Mouse (Mus musculus): ENCODE measurements around the gene Ago1.
A peak's percentile ranks its signal among the peaks of the same experiment; 100 is the strongest.

The Ago1 gene

DNA sequence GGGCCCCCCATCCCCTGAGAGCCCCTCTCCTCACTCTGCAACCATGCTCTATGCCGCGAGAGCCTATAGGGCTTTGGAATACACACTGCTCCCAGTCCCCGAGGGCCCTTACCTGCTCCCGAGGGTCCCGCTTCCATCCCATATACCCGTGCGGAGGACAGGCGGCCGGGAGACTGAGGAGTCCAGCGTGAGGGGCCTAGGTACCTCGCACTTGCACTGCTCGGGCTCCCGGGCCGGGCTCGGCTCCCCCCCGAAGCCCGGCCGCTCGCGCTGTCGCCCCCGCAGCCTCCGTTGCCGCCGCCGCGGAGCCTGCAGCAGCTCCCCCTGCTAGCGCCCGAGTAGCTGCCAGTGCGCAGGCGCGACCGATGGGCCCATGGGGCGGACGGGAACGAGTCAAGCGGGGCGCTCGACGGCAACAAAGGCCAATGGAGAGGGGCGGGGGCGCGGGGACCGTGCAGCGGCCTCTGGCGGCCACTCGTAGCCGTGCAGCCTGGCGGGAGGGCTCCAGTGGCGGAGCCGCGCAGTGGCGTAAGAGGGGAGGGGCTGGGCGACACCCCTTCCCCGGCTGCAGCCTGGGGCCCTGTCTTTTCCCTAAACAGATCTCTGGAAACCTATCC is at the start of gene Ago1:
Ago1 (minus strand) TSS at position 299 of the 617 bp plus-strand sequence.
- peak; percentile 96 to 97 for DNase-seq

DNA sequence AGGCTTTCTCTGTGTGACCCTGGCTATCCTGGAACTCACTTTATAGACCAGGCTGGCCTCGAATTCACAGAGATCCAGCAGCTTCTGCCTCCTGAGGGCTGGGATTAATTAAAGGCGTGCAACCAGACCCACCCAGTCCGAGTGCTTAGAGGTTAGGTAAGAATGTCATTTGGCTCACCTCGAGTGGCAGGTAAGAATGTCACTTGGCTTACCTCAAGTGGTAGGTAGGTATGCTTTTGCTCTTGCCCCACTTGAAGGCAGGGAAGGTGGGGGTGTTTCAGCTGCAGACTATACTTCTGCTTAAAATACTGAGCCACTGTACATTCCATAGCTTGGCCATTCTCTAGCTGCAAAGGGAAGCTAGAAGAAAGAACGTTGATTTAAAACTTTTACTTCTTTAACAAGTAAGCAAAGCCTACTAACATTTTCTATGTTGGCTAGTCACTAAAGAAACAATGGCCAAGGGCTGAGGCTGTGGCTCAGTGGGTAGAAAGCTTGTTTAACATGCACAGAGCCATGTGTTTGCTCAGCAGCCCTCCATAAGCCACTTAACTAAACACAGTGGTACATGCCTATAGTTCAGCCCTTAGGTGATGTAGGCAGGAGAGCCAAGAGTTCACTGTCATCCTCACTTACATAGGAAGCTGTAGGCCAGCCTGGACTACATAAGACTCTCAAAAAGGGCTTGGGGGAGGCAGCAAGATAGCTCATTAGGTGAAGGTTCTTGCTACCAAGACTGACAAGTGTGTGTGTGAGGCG is 44.1 kb upstream of the Ago1 start:
- no peak for DNase-seq

DNA sequence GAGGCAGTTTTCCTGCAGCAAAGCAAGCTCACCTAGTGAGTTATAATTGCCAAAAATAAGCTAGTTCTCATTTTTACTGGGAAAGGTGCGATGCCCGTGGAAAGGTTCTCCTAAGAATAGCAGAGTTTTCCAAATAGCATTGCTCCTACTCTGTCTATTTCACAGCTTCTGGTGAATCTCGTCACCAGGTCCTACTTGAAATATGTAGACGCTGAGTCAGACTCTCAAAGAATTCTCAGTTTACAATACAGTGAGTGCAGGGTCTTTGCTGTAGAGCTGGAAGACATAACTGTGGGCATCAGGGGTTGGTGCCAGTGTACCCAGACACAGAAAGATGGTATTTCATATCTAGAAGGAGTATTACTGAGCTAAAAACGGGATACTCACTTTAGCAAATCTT is 42.6 kb upstream of the Ago1 start:
- DNase-seq: no peak

DNA sequence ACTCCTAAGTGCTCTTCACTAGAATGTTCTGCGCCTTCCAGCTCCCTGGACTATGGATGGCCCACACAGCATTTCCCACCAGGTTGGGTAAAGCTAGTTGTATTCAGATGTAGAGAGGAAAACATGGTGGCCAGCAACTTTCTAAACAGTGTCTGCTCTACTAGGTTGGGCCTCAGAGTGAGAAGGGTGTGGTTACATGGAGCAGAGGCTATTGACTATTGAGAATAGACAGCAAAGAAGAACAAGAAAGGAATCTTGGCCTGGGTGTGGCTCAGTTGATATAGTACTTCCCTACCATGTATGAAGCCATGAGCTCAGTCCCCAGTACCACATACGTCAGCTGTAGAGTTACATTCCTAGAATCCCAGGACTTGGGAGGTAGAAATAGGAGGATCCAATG is 40.7 kb upstream of the Ago1 start:
- DNase-seq: no peak

DNA sequence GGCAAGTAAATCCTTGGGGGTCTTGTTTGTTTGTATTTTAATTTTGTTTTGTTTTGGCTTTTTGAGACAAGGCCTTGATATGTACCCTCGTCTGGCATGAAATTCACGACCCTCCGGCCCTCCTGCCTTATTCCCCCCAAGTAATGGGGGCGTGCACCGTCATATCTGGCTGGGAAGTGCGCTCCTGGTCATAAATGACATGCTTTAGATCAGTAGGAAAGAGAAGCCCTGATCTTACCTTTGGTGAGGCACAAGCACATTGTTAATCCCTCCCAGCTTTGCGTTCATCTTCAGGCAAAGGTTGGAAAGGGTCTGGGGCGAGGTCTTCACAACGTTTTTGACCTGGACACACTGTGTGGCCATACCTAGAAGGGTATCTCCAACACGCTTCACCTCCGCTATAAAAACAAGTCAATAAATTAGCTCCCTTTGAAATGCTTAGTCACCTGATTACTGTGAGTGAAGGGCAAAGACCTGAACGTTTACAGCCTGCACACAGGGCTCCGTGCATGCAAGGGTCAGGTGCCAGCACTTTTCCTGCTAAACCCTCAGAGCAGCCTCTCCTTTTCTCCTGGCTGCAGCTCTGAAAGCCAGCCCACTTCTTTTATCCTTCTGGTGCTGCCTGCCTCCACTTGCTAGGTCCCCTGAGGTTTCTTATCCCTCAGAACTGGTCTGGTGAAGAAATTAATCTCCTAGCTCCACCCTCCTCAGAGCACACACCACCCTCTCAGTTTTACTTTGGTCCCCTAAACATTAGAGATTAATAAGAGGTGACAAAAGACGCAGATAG is 39.9 kb upstream of the Ago1 start:
- DNase-seq: no peak

DNA sequence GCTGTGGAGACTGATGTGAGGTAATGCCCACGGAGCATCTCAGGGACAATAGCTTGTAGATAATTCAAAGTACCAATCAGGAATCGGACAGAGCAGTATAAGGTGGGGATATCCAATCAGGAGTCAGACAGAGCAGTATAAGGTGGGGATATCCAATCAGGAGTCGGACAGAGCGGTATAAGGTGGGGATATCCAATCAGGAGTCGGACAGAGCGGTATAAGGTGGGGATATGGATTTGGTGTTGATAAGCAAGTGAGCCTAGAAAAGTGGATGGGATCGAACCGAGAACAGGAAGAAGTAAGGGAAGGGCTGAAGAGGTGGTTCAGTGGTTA is 34.6 kb upstream of the Ago1 start:
- no peak for DNase-seq

DNA sequence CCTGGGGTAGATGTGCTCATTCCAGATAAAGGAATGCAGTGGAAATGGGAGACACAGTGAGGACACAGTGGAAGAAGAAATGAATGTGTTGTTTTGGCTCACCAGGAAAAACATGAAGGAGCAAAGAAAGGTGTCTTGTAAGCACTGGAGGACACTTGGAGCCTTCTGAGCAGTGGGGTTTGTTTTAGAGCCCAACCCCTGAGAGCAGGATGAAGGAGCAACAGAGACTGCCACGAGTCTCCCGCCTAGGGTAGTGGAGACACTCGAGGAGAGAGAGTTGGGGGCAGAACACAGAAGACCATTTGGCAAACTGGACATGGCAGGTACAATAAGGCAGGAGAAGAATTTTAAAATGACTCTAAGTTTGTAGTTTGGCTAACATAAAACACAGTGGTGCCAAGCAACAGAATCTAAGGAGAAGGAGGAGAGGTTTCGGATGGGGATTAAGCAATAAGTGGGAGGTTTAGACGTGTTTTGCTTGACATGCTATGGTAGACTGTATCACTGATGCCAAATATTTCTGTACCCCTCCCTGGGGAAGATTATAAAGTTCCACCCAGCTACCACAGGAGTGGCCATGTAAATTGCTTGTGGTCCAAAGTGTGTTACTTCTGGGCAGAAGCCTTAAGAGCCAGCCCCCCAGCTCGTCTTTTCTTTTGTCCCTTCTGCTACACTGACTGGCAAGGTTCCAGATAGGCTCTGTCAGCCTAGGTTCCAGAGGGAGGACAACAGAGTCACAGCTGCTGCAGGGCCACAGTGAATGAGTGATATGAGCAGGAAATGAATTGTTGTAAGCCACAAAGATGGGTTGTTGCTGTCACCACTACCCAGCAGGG is 34.0 kb upstream of the Ago1 start:
- peak; percentile 8 to 16 for DNase-seq

DNA sequence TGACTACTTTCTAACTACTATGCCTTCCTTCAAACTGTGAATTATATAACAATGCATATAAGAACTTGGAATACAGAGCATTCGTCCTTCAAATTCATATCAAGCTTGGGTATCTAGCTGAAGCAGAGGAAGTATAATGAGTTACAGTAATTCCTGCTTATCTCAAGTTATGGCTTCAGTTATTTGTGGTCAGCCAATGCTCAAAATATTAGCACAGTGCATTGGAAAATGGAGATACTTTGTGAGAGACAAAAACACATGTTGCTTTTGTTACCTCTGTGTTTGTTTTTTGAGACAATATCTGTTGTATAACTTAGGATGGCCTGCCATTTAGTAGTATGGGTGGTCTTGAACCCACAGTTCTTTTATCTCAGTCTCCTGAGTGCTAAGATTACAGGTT is 30.2 kb upstream of the Ago1 start:
- DNase-seq: no peak

DNA sequence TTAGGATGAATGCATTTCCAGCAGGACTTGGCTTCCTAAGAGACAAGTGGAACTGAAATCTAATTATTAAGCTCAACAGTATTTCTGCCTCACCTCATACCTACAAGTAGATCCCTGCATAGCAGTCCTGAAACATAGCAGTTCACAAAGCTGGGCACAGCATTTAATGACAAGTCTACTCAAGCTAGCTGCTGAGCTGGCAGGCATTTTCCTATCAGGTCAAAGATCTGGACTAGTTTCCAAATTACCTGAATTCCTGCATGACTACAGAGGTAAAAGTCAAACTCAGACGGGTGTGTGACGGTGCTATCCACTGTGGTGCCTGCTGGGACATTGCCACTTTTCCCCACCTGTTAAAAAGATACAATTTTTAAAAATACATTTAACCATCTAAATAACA is 28.6 kb upstream of the Ago1 start:
- DNase-seq: no peak

DNA sequence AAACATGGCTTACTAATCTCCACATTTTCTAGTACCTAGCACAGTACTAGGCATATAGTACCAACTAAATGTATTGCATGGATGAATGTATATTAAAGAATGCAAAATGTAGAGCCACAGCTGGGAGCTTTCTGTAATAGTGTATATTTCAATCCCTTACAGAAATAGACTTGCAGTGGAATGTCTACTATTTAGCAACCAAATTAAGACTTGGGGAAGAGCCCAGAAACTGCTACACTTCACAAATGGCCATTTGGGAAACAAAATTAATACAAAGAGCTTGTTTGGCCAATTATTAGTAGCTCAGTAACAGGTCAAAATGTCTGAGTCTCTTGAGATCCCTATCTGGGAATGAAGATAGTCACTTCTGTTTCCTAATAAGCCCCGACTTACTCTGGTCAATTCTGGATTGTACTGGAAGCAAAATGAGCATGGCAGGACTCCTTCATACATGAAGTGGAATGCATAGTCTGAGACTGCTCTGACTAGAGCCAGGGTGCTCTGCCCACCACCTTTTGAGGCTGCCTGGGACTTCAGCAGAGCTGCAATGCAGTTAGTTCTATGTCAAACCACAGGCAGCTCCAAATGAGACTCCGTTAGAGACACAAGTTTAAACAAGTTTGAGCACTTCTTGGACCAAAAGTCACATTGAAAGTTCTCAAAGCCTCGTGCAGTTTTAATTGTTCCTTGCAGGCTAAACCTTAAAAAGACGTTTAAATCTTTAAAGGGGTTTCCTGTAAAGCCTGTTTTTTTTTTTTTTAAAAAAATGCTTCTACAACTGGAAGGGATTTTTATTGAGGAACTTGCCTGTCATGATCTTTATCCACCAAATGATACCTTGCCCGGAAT is 27.8 kb upstream of the Ago1 start:
- peak; percentile 11 to 16 for DNase-seq

DNA sequence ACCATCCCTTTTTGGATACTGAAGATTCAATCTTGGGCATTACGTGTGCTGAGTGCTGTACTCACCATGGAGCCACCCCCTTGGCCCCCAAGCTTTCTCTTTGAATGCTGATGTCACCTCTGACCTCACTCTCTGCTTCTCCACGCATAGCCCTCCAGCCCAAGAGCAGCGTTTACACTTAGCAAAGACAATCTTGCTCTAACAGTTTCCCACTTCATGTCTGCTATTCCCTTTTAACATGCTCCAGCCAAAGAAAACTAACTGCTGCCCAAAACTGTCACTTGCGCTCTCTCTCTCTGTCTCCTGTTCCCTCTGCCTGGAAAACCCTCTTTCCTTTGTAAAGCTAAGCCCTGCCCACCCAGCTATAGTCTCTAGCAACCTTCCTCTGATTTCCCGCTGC is 27.1 kb upstream of the Ago1 start:
- peak; percentile 19 for DNase-seq

DNA sequence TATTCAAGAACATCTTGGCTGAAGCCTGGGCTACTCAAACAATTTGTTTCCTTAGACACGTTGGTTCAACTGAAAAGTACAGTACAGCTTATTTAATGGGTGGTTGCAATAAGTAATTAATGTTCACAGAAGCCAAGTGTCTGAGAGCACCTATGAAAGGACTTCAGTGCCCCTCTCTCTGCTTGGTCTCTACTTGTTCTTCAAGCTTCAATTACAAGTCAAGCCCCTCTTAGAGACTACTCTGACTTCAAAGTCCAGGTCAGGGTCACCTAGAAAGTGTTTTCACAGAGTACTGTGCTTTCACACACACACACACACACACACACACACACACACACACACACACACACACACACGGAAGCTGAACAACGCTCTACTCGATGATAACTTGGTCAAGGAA is 25.0 kb upstream of the Ago1 start:
- no peak for DNase-seq

DNA sequence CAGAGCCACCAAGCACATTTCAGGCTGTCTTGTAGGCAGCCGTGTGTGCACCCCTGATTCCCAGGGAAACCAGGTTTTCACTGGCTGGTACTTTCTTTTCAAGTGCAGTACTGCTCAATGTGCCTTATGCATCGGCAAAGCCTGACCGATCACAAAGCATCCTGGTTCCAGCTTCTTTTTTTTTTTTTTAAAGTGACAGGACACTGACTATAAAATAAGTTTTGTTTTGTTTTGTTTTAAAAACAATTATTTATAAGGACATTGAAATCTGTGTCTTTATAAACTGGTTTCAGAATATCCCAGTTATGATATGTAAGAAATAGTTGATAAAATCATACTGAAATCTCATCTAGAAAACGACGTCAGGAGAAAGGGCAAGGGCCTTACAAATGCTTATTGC is 23.6 kb upstream of the Ago1 start:
- no peak for DNase-seq

DNA sequence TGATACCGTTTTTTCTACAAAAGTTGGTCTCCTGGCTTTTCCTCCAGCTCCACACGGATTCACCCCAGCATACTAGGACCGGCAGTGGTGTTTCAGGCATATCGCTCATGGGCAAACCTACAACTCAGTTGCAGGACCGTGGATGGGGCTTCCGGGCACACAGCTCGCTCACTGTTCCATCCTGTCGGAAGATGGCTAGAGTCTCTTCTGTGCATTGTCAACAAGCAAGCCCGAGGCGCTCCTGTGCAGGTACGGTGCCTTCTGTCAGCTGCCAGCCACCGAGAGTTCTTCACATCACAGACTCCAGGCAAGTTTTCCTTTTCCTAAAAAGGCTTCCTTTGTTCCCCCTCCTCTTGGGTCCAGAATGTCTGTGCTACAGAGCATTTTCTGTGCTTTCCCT is 22.3 kb upstream of the Ago1 start:
- no peak for DNase-seq

DNA sequence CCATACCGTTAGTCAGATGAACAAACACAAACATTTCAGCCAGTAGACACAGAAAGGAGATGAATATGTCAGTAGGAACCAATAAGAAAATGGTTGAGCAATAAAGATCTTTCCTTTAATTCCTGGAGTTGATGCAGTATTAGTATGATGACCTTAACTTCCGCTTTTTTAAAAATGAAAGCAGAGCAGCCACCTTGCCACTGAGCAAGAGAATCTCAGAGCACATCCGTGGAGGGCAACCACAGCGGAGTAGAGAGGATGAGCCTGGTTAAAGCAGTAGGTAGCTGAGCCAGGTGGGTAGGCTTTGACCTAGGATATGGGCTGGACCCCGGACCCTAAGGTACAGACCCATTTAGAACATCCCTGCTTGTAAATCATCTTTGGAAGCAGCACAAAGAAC is 21.4 kb upstream of the Ago1 start:
- no peak for DNase-seq

DNA sequence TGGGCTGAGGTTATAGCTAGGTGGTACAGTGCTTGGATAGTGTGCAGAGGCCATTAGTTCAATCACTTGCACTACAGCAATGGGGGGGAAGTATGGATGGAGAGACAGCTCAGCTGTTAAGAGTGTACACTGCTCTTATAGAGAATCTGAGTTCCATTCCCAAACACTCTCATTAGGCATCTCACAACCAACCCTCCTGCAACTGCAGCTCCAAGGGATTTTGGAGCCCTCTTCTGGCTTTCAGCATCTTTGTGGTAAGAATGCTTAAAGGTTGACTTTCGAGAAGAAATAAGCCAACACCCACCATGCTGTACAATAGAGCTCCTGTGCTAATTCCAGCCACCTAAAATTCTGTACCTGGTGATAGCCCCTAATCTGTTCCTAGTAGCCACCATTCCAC is 17.8 kb upstream of the Ago1 start:
- no peak for DNase-seq

DNA sequence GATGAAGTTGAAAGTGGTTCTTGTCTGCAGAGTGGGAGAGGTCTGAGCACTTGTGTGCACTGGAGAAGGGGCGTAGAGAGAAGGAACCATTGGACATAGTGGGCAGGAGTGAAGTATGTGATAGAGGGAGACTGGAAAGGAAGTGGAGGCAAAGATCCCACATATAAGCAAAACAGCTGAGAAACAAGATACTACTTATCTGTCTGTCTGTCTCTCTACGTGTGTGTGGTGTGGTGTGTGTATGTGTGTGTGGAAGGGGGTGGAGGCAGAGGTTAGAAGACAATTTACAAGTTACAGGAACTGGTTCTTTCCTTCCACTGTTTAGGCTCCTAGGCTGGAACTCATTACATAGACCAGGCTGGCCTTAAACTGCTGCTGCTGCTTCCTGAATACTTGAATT is 16.7 kb upstream of the Ago1 start:
- no peak for DNase-seq

DNA sequence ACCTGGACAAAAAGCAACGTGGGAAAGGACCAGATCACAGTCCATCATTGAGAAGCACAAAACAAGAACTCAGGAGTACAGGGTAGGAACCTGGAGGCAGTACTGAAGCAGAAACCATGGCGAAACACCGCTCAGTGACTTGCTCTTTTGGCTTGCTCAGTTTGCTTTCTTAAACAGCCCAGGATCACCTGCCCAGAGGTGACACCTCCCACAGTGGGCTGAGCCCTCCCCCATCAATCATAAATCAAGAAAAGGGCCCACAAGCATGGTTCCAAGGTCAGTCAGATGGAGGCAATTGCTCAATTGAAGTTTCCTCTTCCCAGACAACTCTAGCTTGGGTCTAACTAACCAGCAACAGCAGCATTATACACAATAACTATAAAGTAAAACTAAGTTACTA is 15.5 kb upstream of the Ago1 start:
- no peak for DNase-seq

DNA sequence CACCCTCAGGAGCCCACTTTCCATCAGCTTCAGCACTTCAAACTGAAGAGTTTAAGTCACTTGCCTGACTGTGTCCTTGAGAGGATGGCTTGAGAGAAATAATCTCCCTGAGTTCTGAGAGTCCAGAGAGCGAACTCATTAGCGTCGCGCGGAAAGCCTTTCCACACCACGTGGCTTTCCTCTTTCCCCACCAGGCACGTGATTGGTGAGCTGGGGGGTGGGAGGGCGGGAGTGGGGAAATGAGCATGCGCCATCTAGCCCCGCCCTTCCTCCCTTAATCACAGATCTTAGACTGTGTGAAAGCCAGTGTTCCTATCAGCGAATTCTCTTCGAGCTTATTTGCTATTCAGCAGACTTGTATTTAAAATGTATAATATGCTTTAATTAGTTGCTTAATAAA is 14.6 kb upstream of the Ago1 start:
- DNase-seq: no peak

DNA sequence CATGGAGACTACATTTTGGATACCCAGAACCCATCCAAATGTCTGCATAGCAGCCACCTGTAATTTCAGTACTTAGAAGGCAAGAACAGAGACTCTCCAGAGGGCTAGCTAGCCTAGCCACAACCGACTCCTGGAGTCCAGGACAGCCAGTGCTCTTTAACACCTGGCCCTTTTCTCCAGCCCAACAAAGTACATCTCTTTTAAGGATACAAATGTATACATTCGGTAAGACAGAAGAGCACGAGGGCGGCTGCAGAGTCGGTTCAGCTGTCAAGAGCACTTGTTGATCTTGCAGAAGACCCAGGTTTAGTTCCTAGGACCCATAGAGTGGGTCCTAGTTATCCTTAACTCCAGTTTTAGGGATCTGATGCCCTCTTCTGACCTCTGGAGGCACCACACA is 13.1 kb upstream of the Ago1 start:
- no peak for DNase-seq

DNA sequence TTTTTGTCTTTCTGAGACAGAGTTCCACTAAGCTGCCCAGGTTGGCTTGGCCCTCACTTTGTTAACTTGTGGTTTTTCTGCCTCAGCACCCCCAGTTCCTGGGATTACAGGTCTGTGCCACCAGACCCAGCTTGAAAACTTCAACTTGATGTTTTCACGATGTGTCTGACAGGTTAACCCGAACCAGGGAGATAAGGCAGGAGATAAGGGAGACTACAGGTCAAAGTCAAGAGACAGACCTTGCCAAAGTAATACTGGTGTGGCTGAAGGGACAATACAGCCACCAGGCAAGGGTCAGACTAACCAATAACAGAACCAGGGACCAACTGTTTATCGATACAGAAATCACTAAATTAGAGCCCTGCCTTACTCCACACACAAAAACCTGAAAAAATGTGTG is 11.9 kb upstream of the Ago1 start:
- no peak for DNase-seq

DNA sequence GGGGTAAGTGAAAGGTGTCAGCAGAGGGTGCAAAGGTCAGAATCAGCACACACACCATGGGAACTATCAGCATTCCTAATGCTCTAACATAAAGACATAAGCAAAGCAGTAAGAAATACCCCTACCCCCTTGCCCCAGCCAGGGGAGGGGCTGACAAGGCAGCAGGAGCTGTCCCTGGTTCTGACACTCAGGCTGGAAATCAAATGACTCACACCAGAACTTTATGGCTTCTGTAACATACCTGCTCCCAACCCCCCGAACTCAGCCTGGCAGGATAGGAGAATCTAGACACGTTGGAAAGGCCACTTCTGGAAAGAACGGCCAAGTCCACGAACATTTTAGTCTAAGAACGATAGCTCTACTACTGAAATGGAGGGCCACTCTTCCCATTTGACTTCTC is 4.6 kb upstream of the Ago1 start:
- DNase-seq: peak; percentile 44 to 55

Data from kidney, postnatal 4 days (tissue).